Comparison of ENCODE assay signal across 8 mouse cellular contexts in genomic region chr14:18326968-18327672, GRCm38 (mm10). TPM values are rescaled to one million over a fixed set of nuclear protein-coding genes. Genes with fewer than 3 reads are reported as not detected.
DNase-seq lines count a peak whose midpoint lies in the region; ATAC-seq lines count a peak whose summit lies in the region.

No protein-coding gene starts in this region.

- peaks cover 32% of the 10 kb centered on the region for H3K4me1 ChIP-seq in forebrain, embryonic 16.5 days (replicated peaks; ENCODE audit: control insufficient read depth, insufficient read depth, low read length)
- peaks cover 23% of the 10 kb centered on the region for H3K4me1 ChIP-seq in intestine, embryonic 14.5 days (replicated peaks; ENCODE audit: control insufficient read depth, insufficient read depth, low read length)
- H3K4me1 ChIP-seq in liver, embryonic 12.5 days: peaks cover 37% of the 10 kb centered on the region
- H3K4me1 ChIP-seq in neural tube, embryonic 13.5 days (replicated peaks): peaks cover 51% of the 10 kb centered on the region

- H3K27ac ChIP-seq in forebrain, embryonic 16.5 days (ENCODE audit: low read length): no peak overlapping the region
- H3K27ac ChIP-seq in intestine, embryonic 14.5 days (ENCODE audit: low read depth): no peak overlapping the region
- no peak overlapping the region for H3K27ac ChIP-seq in liver, embryonic 12.5 days
- H3K27ac ChIP-seq in neural tube, embryonic 13.5 days (replicated peaks): no peak overlapping the region

- peak; percentile 37 to 42 for DNase-seq in right cerebral cortex, postnatal 10 days (ENCODE audit: low spot score in 2 of 2)
- DNase-seq in right cerebral cortex, postnatal 25 days: no peak
- peak; percentile 34 for DNase-seq in cerebellum, adult 11-12 months
- DNase-seq in intestine, embryonic 14.5 days (ENCODE audit: low spot score): peak; percentile 64
- DNase-seq in MN1 (ENCODE audit: low spot score): no peak

- H3K36me3 ChIP-seq in forebrain, embryonic 16.5 days (ENCODE audit: control insufficient read depth, insufficient read depth): no peaks in the 10 kb centered on the region
- peaks cover 18% of the 10 kb centered on the region; the same call in 1 of the 2 replicates for H3K36me3 ChIP-seq in intestine, embryonic 14.5 days (ENCODE audit: control insufficient read depth, insufficient read depth, low read length)
- H3K36me3 ChIP-seq in liver, embryonic 12.5 days: peaks cover 21% of the 10 kb centered on the region; the same call in 1 of the 2 replicates
- H3K36me3 ChIP-seq in neural tube, embryonic 13.5 days: no peaks in the 10 kb centered on the region; the same call in 1 of the 2 replicates

- ATAC-seq in forebrain, embryonic 16.5 days: no peak
- 0 out of 2 replicates have a peak, but pooled peaks have one; percentile 17 for ATAC-seq in intestine, embryonic 14.5 days (replicated peaks; ENCODE audit: low FRiP score, low TSS enrichment, low read depth)
- peak; percentile 42 for ATAC-seq in liver, embryonic 12.5 days
- peak; percentile 18 for ATAC-seq in neural tube, embryonic 13.5 days (ENCODE audit: low read depth)

- WGBS in forebrain, embryonic 16.5 days: 3% methylated on average over 33 of the region's 37 CpGs
- 4% methylated on average over 36 of the region's 37 CpGs for WGBS in intestine, embryonic 14.5 days
- 4% methylated on average over 37 of the region's 37 CpGs for WGBS in liver, embryonic 12.5 days (ENCODE audit: insufficient replicate concordance)
- WGBS in neural tube, embryonic 13.5 days: under 1% methylated on average over 37 of the region's 37 CpGs

- peak overlapping the region; percentile 44 for H3K4me3 ChIP-seq in forebrain, embryonic 16.5 days (replicated peaks; ENCODE audit: low read length)
- H3K4me3 ChIP-seq in intestine, embryonic 14.5 days (ENCODE audit: low read depth, low read length): peak overlapping the region; percentile 38
- H3K4me3 ChIP-seq in liver, embryonic 12.5 days: peak overlapping the region; percentile 59
- peak overlapping the region; percentile 50 for H3K4me3 ChIP-seq in neural tube, embryonic 13.5 days

- H3K4me2 ChIP-seq in forebrain, embryonic 16.5 days (ENCODE audit: low read length): peak overlapping the region; percentile 80
- H3K4me2 ChIP-seq in intestine, embryonic 14.5 days (ENCODE audit: low read length): peak overlapping the region; percentile 68
- peak overlapping the region; percentile 81 for H3K4me2 ChIP-seq in liver, embryonic 12.5 days
- peak overlapping the region; percentile 78 for H3K4me2 ChIP-seq in neural tube, embryonic 13.5 days

- H3K27me3 ChIP-seq in forebrain, embryonic 16.5 days (replicated peaks; ENCODE audit: control insufficient read depth, insufficient read depth, low read length): no peaks in the 10 kb centered on the region
- H3K27me3 ChIP-seq in intestine, embryonic 14.5 days (replicated peaks; ENCODE audit: control insufficient read depth, insufficient read depth, low read length): no peaks in the 10 kb centered on the region
- no peaks in the 10 kb centered on the region for H3K27me3 ChIP-seq in liver, embryonic 12.5 days (replicated peaks)
- no peaks in the 10 kb centered on the region for H3K27me3 ChIP-seq in neural tube, embryonic 13.5 days

- H3K9me3 ChIP-seq in forebrain, embryonic 16.5 days (ENCODE audit: control insufficient read depth, low read length): no peaks in the 10 kb centered on the region
- H3K9me3 ChIP-seq in intestine, embryonic 14.5 days (ENCODE audit: control insufficient read depth, low read length): no peaks in the 10 kb centered on the region
- H3K9me3 ChIP-seq in liver, embryonic 12.5 days (replicated peaks): no peaks in the 10 kb centered on the region
- no peaks in the 10 kb centered on the region for H3K9me3 ChIP-seq in neural tube, embryonic 13.5 days

- H3K9ac ChIP-seq in forebrain, embryonic 16.5 days (replicated peaks; ENCODE audit: low read depth, low read length): peak overlapping the region; percentile 67
- peak overlapping the region; percentile 21; the same call in 1 of the 2 replicates for H3K9ac ChIP-seq in intestine, embryonic 14.5 days (ENCODE audit: low read length)
- H3K9ac ChIP-seq in liver, embryonic 12.5 days: peak overlapping the region; percentile 62
- H3K9ac ChIP-seq in neural tube, embryonic 13.5 days: peak overlapping the region; percentile 73

RNA-seq across cellular contexts. Expression of gene Ube2e1, which starts 4.5 kb away (rescaled TPM):
- 210 and 212 TPM in 2 replicates for polyA plus RNA-seq in forebrain, embryonic 16.5 days (2015; fragmentation: Nextera tagmentation; extraction: Ambion mirVana)
- 46.4 and 47.2 TPM in 2 replicates for polyA plus RNA-seq in intestine, embryonic 14.5 days (2014; fragmentation: Nextera tagmentation; extraction: Ambion mirVana)
- polyA plus RNA-seq in liver, embryonic 12.5 days (2016; fragmentation: Nextera tagmentation; extraction: Ambion mirVana): 59.6 and 63.1 TPM in 2 replicates
- 220 and 225 TPM in 2 replicates for polyA plus RNA-seq in neural tube, embryonic 13.5 days (2015; fragmentation: Nextera tagmentation; extraction: Ambion mirVana)

RNA-seq across cellular contexts. Expression of gene Rpl15, which starts 55.9 kb away (rescaled TPM):
- 303 and 306 TPM in 2 replicates for polyA plus RNA-seq in forebrain, embryonic 16.5 days (2015; fragmentation: Nextera tagmentation; extraction: Ambion mirVana)
- 533 and 537 TPM in 2 replicates for polyA plus RNA-seq in intestine, embryonic 14.5 days (2014; fragmentation: Nextera tagmentation; extraction: Ambion mirVana)
- polyA plus RNA-seq in liver, embryonic 12.5 days (2016; fragmentation: Nextera tagmentation; extraction: Ambion mirVana): 393 and 396 TPM in 2 replicates
- 273 and 319 TPM in 2 replicates for polyA plus RNA-seq in neural tube, embryonic 13.5 days (2015; fragmentation: Nextera tagmentation; extraction: Ambion mirVana)

RNA-seq across cellular contexts. Expression of gene Nkiras1, which starts 56.2 kb away (rescaled TPM):
- polyA plus RNA-seq in forebrain, embryonic 16.5 days (2015; fragmentation: Nextera tagmentation; extraction: Ambion mirVana): 34.7 and 36.2 TPM in 2 replicates
- 12.7 and 13.3 TPM in 2 replicates for polyA plus RNA-seq in intestine, embryonic 14.5 days (2014; fragmentation: Nextera tagmentation; extraction: Ambion mirVana)
- polyA plus RNA-seq in liver, embryonic 12.5 days (2016; fragmentation: Nextera tagmentation; extraction: Ambion mirVana): 10.6 and 12.1 TPM in 2 replicates
- polyA plus RNA-seq in neural tube, embryonic 13.5 days (2015; fragmentation: Nextera tagmentation; extraction: Ambion mirVana): 47.9 and 53.3 TPM in 2 replicates

Comparison
In these comparisons a context has a peak if more than half of its experiments do, and no peak if none do; other contexts are left out.
1. DNase-seq: peak in right cerebral cortex, postnatal 10 days (2 of 2), cerebellum, adult 11-12 months (single experiment) and intestine, embryonic 14.5 days (single experiment); none in right cerebral cortex, postnatal 25 days (single experiment) and MN1 (single experiment).
2. H3K9ac ChIP-seq: peak in every context shown above with its lines; median percentile 73 in neural tube, embryonic 13.5 days; 67 in forebrain, embryonic 16.5 days; 62 in liver, embryonic 12.5 days; 21 in intestine, embryonic 14.5 days.
3. Peak in every context shown above with its lines, with median percentiles within 50 percentile points of each other: H3K4me2 ChIP-seq and H3K4me3 ChIP-seq.